Mouse (Mus musculus) midbrain, embryonic 12.5 days (tissue): ENCODE data around the gene Bhlhe41. TPM values are rescaled to one million over a fixed set of nuclear protein-coding genes. Genes with fewer than 3 reads are reported as not detected.

Experiments used
- ATAC-seq: fragments of 200-750 bp; cut with Nextera tagmentation; 2 replicates; pipeline ENCODE4 v1.8.0; 2017; ENCODE audit warnings: low read depth, moderate TSS enrichment, moderate library complexity; ENCODE audit not compliant: low FRiP score
- H3K27ac ChIP-seq: fragments of 300-500 bp; sonication (generic); replicated peaks from 2 replicates; pipeline ENCODE4 v1.5.1; 2016; ENCODE audit warnings: mild to moderate bottlenecking
- H3K27me3 ChIP-seq: fragments of 300-500 bp; sonication (generic); 2 replicates; pipeline ENCODE4 v1.6.1; 2016; ENCODE audit warnings: mild to moderate bottlenecking
- H3K36me3 ChIP-seq: fragments of 300-500 bp; sonication (generic); 2 replicates; pipeline ENCODE4 v1.6.1; 2016
- H3K4me1 ChIP-seq: fragments of 300-500 bp; sonication (generic); 2 replicates; pipeline ENCODE4 v1.6.1; 2016
- H3K4me2 ChIP-seq: fragments of 300-500 bp; sonication (generic); replicated peaks from 2 replicates; pipeline ENCODE4 v1.6.1; 2016; ENCODE audit warnings: mild to moderate bottlenecking, moderate library complexity
- H3K4me3 ChIP-seq: fragments of 300-500 bp; sonication (generic); 2 replicates; pipeline ENCODE4 v1.5.1; 2016; ENCODE audit warnings: mild to moderate bottlenecking
- H3K9ac ChIP-seq: fragments of 300-500 bp; sonication (generic); replicated peaks from 2 replicates; pipeline ENCODE4 v1.6.1; 2016; ENCODE audit warnings: mild to moderate bottlenecking, moderate library complexity
- H3K9me3 ChIP-seq: fragments of 300-500 bp; sonication (generic); 2 replicates; pipeline ENCODE4 v1.6.1; 2016; ENCODE audit warnings: mild to moderate bottlenecking
- WGBS: fragments of 180-500 bp; shearing (Covaris S2); methylation state at CpG from one replicate; pipeline ENCODE4 v1.1.7; 2016; 5-methylcytosine and 5-hydroxymethylcytosine counted together
- polyA plus RNA-seq: library from polyadenylated mRNA; unstranded; fragments of >200 nt; fragmentation: Nextera tagmentation; extraction: Ambion mirVana; gene quantifications from 2 replicates; pipeline ENCODE4 v1.2.1, GENCODE M21; 2016

The Bhlhe41 gene
- polyA plus RNA-seq, 1 experiment from 2014 or later, result 1.9 TPM

DNA sequence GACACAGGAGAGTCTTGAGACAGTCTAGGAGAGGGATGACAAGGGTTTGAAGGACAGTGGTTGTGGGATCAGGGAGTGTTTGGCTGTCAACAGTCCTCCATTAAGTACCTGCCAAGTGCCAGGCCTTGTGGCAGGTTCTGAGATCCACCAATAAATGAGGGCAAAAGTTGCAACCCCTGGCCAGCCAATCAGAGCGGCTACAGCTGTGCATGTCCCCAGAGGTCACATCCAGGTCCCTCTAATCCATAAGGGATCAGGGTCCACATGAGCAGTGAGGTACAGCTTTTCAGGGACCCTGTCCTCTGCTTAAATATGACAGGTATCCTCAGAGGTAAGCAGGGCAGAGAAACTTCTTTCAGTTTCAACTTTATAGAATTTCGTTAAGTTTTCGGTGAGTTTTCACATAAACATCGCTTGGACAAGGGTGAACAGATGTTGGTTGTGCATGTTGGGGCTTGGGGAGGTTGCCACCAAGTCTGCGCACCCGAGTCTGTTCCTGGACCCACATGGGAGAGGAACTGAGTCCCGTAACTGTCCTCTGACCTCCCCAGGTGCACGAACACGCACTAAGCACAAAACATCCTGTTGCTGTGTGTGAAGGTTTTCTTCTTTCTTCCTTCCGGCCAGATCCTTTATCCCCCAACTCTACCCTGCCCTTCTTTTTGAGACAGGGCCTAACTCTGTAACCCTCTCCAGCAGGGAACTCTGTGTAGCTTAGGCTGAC, 11.8 kb downstream of the Bhlhe41 start:
- Histone ChIP-seq H3K36me3 (no peaks in the 10 kb centered on the region), H3K27ac (no peak overlapping the region), H3K4me3 (no peak overlapping the region), H3K9me3 (no peaks in the 10 kb centered on the region), H3K4me2 (no peak overlapping the region), H3K4me1 (peaks cover 26% of the 10 kb centered on the region), H3K9ac (no peak overlapping the region), H3K27me3 (peaks cover 57% of the 10 kb centered on the region)
- no peak for ATAC-seq
- WGBS, result 86% methylated on average over 10 of the region's 10 CpGs

DNA sequence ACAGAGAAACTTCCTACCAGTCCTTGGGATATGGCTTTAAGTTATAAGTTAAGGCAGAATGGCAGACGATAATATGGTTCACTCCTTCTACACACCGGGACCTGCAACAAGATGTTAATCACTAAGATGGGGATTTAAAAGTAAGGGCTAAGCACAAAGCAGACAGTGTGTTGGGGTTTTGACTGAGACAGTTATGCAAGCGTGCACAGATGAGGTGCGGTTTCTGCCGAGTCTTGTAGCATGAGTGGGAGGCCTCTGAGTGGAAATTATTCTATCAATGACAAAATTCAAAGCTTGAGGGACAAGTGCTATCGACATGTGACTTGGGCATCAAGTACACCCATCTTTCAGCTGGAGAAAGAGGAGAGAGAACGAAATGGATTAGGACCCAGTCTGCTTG, 12.7 kb downstream of the Bhlhe41 start:
- Histone ChIP-seq H3K4me3 (no peak overlapping the region), H3K4me1 (peaks cover 26% of the 10 kb centered on the region), H3K9me3 (no peaks in the 10 kb centered on the region), H3K27ac (no peak overlapping the region), H3K9ac (no peak overlapping the region), H3K36me3 (no peaks in the 10 kb centered on the region), H3K27me3 (peaks cover 49% of the 10 kb centered on the region), H3K4me2 (no peak overlapping the region)
- no peak for ATAC-seq
- WGBS, result 94% methylated on average over 7 of the region's 7 CpGs

DNA sequence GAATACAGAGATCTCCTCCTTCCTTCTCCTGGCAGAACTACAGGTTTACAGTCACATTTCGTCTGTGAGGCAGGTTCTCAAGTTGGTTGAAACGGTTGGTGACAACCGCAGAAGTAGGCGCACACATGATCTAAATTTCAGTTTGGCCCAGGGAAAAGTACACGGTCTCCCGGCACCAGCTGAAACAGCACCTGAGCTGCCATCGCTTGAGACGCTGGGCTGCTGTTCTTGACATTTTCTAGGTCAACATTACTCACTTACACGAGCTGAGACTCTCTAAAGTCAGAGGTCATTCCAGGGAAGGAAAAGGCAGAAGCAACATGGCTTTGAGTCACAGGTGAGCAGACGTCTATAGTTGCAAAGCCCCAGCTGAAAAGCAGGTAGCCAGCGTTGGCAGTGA, 13.4 kb downstream of the Bhlhe41 start:
- ATAC-seq, result no peak
- H3K36me3 ChIP-seq, result no peaks in the 10 kb centered on the region
- H3K4me3 ChIP-seq, result no peak overlapping the region
- H3K27ac ChIP-seq, result no peak overlapping the region
- H3K4me1 ChIP-seq, result peaks cover 26% of the 10 kb centered on the region
- no peak overlapping the region for H3K4me2 ChIP-seq
- 85% methylated on average over 11 of the region's 11 CpGs for WGBS
- no peaks in the 10 kb centered on the region for H3K9me3 ChIP-seq
- no peak overlapping the region for H3K9ac ChIP-seq
- peaks cover 43% of the 10 kb centered on the region for H3K27me3 ChIP-seq

DNA sequence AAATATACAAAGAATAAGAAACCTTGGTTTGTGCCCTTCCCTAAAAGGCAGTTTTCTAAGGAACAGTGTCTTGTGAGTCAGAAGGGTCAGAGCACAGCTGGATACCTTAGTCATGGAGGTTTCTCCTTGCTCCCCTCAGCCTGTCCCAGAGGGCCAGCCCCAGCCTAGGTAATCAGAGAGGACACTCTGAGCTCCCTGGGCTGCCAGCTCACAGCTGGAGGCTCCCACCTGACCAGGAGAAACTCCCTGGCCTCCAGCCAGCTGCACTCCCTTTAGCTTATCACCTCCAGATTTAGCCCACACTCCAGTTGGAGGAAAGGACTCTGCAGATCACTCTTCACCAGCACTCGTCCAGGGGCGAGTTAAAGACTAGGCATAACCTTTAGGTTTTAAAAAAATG, 14.6 kb downstream of the Bhlhe41 start:
- H3K9me3 ChIP-seq, result no peaks in the 10 kb centered on the region
- H3K4me1 ChIP-seq, result peaks cover 14% of the 10 kb centered on the region
- H3K9ac ChIP-seq, result no peak overlapping the region
- ATAC-seq, result no peak
- no peak overlapping the region for H3K27ac ChIP-seq
- WGBS, result 65% methylated on average over 2 of the region's 2 CpGs
- peaks cover 35% of the 10 kb centered on the region for H3K27me3 ChIP-seq
- H3K4me2 ChIP-seq, result no peak overlapping the region
- H3K4me3 ChIP-seq, result no peak overlapping the region
- H3K36me3 ChIP-seq, result no peaks in the 10 kb centered on the region

DNA sequence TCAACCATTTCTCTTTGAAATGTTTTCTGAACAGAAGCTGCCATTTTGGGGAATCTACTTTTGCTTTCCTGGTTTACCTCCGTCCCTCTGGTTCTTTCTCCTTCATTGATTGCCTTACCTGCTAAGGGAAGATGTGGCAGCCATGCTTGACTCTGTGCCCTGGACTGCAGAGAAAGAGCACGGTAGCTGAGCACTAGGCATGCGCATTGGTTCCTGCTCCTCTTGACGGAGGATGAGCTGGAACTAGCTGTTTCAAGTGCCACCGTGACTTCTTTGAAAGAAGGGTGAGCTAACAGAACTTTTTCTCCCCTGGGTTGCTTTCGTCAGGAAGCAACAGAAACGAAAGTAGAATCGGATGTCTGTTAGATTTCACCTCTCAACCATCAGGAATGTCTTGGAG, 17.7 kb downstream of the Bhlhe41 start:
- Histone ChIP-seq H3K27me3 (peaks cover 15% of the 10 kb centered on the region), H3K27ac (no peak overlapping the region), H3K9me3 (no peaks in the 10 kb centered on the region), H3K4me1 (no peaks in the 10 kb centered on the region), H3K4me3 (no peak overlapping the region), H3K36me3 (no peaks in the 10 kb centered on the region), H3K9ac (no peak overlapping the region), H3K4me2 (no peak overlapping the region)
- 90% methylated on average over 8 of the region's 8 CpGs for WGBS
- no peak for ATAC-seq

DNA sequence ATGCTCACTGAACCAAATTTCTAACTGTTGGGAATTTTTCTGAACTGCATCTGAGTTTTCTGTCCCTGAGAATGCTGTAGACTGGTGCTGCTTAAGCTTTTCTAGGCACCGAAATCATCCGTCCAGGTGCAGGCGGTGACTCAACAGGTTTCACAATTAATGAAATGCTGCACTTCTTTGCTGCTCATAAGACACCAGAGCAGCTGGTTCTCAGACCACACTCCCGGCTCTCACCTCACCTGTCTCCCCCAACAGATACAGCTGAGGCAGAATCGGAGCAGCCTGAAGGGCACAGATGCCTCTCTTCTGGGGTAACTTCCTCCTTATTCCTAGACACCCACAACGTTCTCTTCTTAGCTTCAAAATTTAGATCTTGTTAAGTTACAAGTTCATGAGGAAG, 18.4 kb downstream of the Bhlhe41 start:
- H3K9ac ChIP-seq, result no peak overlapping the region
- WGBS, result 90% methylated on average over 6 of the region's 6 CpGs
- no peak overlapping the region for H3K4me3 ChIP-seq
- H3K4me1 ChIP-seq, result no peaks in the 10 kb centered on the region
- no peak overlapping the region for H3K4me2 ChIP-seq
- no peak overlapping the region for H3K27ac ChIP-seq
- H3K36me3 ChIP-seq, result no peaks in the 10 kb centered on the region
- peaks cover 7% of the 10 kb centered on the region; the same call in 1 of the 2 replicates for H3K27me3 ChIP-seq
- ATAC-seq, result no peak
- no peaks in the 10 kb centered on the region for H3K9me3 ChIP-seq

DNA sequence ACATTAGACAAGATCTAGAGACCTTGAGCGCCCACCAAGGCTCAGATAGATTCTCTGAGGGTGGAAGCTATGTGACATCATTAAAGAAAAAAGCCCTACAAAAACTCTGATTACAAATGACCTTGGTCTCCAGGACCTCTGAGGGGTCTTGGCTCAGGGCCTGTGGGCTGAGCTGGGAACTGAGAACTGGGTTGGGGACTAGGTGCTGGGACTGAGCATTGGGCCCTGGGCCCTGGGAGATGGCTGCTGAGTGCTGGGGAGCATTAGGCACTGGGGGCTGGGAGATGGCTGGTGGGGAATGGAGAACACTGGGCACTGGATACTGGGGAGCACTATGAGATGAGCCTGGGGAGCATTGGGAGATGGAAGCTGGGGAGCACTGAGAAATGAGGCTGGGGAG, 19.3 kb downstream of the Bhlhe41 start:
- ATAC-seq, result no peak
- Histone ChIP-seq H3K27me3 (no peaks in the 10 kb centered on the region), H3K4me3 (no peak overlapping the region), H3K36me3 (no peaks in the 10 kb centered on the region), H3K9me3 (no peaks in the 10 kb centered on the region), H3K4me2 (no peak overlapping the region), H3K4me1 (no peaks in the 10 kb centered on the region), H3K9ac (no peak overlapping the region), H3K27ac (no peak overlapping the region)
- 95% methylated on average over 1 of the region's 1 CpGs for WGBS

DNA sequence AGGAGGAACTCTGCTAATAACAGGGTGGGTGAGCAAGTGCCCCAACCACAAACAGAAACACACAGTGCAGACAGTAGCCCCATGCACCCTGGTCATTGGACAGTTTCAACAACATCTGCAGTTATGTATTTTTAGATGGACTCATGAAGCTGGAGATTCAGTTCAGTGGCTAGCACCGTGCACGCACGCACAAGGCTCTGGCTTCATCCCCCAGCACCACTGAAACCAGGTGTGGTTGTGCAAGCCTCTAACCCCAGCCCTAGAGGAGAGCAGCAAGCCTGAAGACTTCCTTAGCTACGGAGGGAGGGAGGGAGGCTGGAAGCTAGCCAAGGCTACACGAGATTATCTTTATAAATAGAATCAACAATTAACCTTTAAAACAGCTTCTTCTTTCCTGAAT, 19.7 kb downstream of the Bhlhe41 start:
- WGBS, result 87% methylated on average over 5 of the region's 5 CpGs
- Histone ChIP-seq H3K4me3 (no peak overlapping the region), H3K27ac (no peak overlapping the region), H3K36me3 (no peaks in the 10 kb centered on the region), H3K4me1 (no peaks in the 10 kb centered on the region), H3K4me2 (no peak overlapping the region), H3K9me3 (no peaks in the 10 kb centered on the region), H3K9ac (no peak overlapping the region), H3K27me3 (no peaks in the 10 kb centered on the region)
- no peak for ATAC-seq

DNA sequence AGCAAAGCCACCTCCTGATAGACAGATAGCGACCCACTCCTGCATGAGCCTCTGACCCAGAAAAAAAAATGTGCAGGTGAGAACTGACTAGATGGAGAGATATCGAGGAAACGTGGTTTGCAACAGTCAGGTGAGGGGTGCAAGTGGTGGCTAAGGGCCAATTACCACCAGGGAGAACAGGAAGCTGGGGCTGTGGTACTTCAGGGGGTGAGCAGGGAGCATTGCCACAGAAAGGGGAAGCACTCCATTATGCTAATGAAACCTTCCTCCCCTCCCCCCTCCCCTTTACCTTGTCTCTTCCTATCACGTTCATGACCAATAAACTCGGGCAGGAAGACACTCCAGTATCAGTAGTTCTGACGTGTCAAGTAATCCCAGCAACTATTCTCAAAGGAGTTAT, 30.0 kb downstream of the Bhlhe41 start:
- 61% methylated on average over 6 of the region's 6 CpGs for WGBS
- H3K4me1 ChIP-seq, result peaks cover 4% of the 10 kb centered on the region; the same call in 1 of the 2 replicates

DNA sequence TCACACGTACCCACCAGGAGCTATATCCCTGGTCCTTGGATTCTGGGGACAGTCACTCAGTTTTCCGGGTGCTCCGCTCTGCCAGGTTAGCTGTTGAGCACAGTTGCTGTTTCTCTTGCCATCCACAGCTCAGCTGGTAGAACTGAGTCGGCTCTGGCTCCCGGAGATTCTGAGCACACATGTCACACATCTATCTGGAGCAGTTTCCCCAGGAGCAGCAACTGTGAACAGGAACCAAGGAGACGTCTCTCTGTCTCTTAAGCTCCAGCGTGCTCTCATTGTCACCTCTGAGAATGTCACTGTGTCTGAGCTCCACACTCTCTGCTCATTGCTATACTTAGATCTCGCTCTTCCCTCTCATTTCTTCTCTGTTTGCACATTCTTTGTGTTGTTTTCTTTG, 32.4 kb downstream of the Bhlhe41 start:
- no peaks in the 10 kb centered on the region for H3K36me3 ChIP-seq
- peaks cover 4% of the 10 kb centered on the region; the same call in 1 of the 2 replicates for H3K4me1 ChIP-seq
- 71% methylated on average over 8 of the region's 8 CpGs for WGBS
- no peak overlapping the region for H3K4me2 ChIP-seq
- no peak overlapping the region for H3K9ac ChIP-seq
- no peaks in the 10 kb centered on the region for H3K27me3 ChIP-seq
- H3K9me3 ChIP-seq, result no peaks in the 10 kb centered on the region
- ATAC-seq, result no peak
- H3K27ac ChIP-seq, result no peak overlapping the region
- no peak overlapping the region for H3K4me3 ChIP-seq

More for the DNA sequence above, 30.0 kb downstream of the Bhlhe41 start:
- Histone ChIP-seq H3K9ac (no peak overlapping the region), H3K27me3 (no peaks in the 10 kb centered on the region), H3K4me3 (no peak overlapping the region), H3K36me3 (no peaks in the 10 kb centered on the region), H3K27ac (no peak overlapping the region), H3K9me3 (no peaks in the 10 kb centered on the region), H3K4me2 (no peak overlapping the region)
- ATAC-seq, result no peak

DNA sequence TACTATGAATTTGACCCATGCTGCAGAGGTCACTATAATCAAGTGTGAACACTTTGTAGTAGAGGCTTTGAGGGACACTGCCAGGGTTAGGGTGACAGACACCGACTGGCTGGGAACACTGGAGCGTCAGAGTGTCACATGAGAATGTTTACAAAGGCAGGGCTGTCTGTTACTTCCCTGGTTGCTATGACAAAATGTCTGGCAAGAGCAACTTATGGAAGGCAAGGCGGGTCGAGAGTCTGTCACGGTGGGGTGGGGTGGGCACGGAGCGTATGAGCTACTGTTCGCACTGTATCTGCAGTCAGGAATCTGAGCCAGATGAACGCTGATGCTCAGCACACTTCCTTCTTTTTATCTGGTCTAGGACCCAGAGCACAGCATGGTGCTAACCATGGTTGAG, 34.7 kb downstream of the Bhlhe41 start:
- H3K36me3 ChIP-seq, result no peaks in the 10 kb centered on the region
- H3K4me2 ChIP-seq, result no peak overlapping the region
- ATAC-seq, result no peak
- H3K4me3 ChIP-seq, result no peak overlapping the region
- no peaks in the 10 kb centered on the region for H3K27me3 ChIP-seq
- H3K27ac ChIP-seq, result no peak overlapping the region
- H3K9me3 ChIP-seq, result no peaks in the 10 kb centered on the region
- H3K9ac ChIP-seq, result no peak overlapping the region
- 71% methylated on average over 9 of the region's 9 CpGs for WGBS
- peaks cover 4% of the 10 kb centered on the region; the same call in 1 of the 2 replicates for H3K4me1 ChIP-seq

DNA sequence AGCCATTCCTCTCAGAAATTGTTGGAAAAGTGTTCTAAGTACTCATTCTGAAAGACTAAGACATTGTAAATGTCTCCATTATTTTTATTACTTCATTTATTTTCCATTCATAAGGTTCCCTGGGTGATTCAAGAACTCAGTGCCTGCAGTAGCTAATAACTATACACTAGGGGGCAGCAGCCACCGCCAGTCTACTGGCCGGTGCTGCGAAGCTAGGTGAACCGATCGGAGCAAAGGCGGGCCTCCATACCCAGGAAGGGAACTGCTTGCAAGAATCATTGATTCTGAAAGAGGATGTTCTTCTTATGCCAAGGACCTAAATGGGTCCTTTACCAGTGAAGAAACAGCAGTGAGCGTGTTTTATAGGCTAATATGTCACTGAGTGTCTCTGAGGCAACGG, 35.2 kb downstream of the Bhlhe41 start:
- H3K9ac ChIP-seq, result no peak overlapping the region
- WGBS, result 19% methylated on average over 8 of the region's 8 CpGs

More for the DNA sequence above, 35.2 kb downstream of the Bhlhe41 start:
- Histone ChIP-seq H3K4me3 (no peak overlapping the region), H3K27ac (no peak overlapping the region), H3K9me3 (no peaks in the 10 kb centered on the region), H3K4me2 (no peak overlapping the region), H3K36me3 (no peaks in the 10 kb centered on the region), H3K4me1 (peaks cover 4% of the 10 kb centered on the region; the same call in 1 of the 2 replicates), H3K27me3 (no peaks in the 10 kb centered on the region)
- peak; percentile 54; the same call in 1 of the 2 replicates for ATAC-seq
